Mouse (Mus musculus) liver, postnatal 0 days (tissue): ENCODE data around the gene Rab6b.

ENCODE experiments used
- CTCF ChIP-seq: sonication (generic); IDR thresholded peaks from 2 replicates; pipeline ENCODE4 v1.5.1; 2016; ENCODE audit warnings: antibody characterized with exemption, low read depth
- EP300 ChIP-seq: IDR thresholded peaks from 2 replicates; pipeline ENCODE4 v1.6.1; 2016; ENCODE audit warnings: antibody characterized with exemption, low read depth, mild to moderate bottlenecking

GRCm38 (mm10) chr9:103140384-103140783 is 28.8 kb downstream of the Rab6b start:
- no peak for TF ChIP-seq CTCF
- TF ChIP-seq EP300 = no peak
